Mouse (Mus musculus): ENCODE data around the gene Rpa1.

Gene Rpa1

GRCm38 (mm10) chr11:75263964-75264312, 84.2 kb downstream of the Rpa1 start:
- DNase-seq (ENCODE audit: inconsistent age in 2 of 2, low spot score in 1 of 2), result no peak

DNA sequence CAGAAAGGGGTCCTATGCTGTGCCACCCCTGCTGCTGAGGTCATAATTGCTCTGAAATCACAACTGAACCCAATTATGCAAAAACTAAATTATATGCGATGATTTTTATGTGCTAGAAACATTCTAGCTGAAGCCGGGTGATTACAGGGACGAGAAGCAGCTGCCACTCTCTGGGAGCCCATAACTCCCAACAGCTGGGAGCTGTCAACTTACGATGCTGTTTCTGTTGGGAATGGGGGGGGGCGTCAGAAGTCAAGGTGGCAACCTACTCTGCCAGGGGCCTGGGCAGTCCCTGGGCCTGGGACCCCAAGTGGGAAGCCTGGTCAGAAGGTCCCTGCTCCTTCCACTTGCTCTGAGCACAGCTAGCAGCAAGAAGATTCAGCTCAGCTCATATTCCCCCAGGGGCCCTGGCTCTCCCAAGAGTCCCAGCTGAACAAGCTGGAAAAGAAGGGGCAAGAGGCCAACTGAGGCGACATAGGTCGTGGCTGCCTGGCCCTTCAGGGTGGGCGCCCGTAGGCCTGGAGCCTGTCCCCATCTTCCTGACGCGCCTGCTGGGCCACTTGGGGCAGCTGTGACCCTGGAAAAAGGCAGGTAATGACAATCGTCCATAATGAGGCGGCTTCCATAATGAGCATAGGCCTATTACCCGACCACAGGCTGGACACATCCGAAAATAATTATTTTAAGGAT, 84.7 kb downstream of the Rpa1 start:
- no peak for DNase-seq (ENCODE audit: inconsistent age in 2 of 2, low spot score in 1 of 2)

DNA sequence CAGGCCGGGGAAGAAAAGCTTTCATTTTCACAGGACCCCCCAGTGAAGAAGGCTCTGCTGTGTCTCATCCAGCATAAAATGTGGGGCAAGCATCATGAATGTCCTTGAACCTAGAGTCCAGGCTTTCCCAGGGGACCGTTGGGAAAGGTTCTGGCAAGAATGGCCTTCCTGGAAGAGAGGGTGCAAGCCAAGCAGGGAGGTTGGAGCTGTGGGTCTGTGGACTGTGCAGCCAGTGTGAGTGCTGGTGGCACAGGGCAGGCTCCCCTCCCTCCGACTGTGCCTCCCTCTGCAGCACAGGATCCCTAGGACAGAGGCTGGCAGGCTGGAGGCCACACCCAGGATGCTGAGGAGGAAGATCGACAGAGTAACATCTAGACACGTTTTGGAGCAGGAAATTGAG, 85.3 kb downstream of the Rpa1 start:
- peak in 1 of 2 experiments; percentile 80 for DNase-seq (ENCODE audit: inconsistent age in 2 of 2, low spot score in 1 of 2)

GRCm38 (mm10) chr11:75262181-75262580, 85.9 kb downstream of the Rpa1 start:
- peak; percentile 67 to 76 for DNase-seq (ENCODE audit: inconsistent age in 2 of 2, low spot score in 1 of 2)

DNA sequence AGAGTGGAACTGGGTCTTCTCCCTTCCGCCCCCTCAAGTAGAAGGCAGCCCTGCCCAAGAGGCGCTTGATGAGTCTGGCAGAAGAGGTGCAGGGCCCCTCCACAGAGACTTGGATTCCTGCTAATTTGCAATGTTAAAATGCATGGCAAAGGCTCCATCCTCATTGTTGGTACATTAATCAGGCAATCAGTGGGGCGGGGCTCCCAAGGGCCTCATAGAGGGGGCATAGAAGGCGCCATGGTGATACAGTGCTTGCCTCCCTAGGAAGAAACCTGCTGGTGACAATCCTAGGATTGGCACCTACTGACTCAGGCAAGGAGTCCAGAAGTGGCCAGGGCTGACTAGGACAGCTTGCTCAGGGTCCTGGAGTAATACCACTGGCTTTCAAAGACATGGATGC, 86.4 kb downstream of the Rpa1 start:
- DNase-seq (ENCODE audit: inconsistent age in 2 of 2, low spot score in 1 of 2), result peak in 1 of 2 experiments; percentile 58

- DNase-seq (ENCODE audit: inconsistent age in 2 of 2, low spot score in 1 of 2), result peak; percentile 69 to 81
These were observed 87.1 kb downstream of the Rpa1 start for GRCm38 (mm10) chr11:75261016-75261415.

GRCm38 (mm10) chr11:75259996-75260561, 88.0 kb downstream of the Rpa1 start:
- peak; percentile 63 to 84 for DNase-seq (ENCODE audit: inconsistent age in 2 of 2, low spot score in 1 of 2)

GRCm38 (mm10) chr11:75259416-75259815, 88.7 kb downstream of the Rpa1 start:
- peak; percentile 77 to 84 for DNase-seq (ENCODE audit: inconsistent age in 2 of 2, low spot score in 1 of 2)

GRCm38 (mm10) chr11:75257056-75257648, 91.0 kb downstream of the Rpa1 start:
- no peak for DNase-seq (ENCODE audit: inconsistent age in 2 of 2, low spot score in 1 of 2)

GRCm38 (mm10) chr11:75255330-75255729, 92.8 kb downstream of the Rpa1 start:
- DNase-seq (ENCODE audit: inconsistent age in 2 of 2, low spot score in 1 of 2), result peak in 1 of 2 experiments; percentile 68

DNA sequence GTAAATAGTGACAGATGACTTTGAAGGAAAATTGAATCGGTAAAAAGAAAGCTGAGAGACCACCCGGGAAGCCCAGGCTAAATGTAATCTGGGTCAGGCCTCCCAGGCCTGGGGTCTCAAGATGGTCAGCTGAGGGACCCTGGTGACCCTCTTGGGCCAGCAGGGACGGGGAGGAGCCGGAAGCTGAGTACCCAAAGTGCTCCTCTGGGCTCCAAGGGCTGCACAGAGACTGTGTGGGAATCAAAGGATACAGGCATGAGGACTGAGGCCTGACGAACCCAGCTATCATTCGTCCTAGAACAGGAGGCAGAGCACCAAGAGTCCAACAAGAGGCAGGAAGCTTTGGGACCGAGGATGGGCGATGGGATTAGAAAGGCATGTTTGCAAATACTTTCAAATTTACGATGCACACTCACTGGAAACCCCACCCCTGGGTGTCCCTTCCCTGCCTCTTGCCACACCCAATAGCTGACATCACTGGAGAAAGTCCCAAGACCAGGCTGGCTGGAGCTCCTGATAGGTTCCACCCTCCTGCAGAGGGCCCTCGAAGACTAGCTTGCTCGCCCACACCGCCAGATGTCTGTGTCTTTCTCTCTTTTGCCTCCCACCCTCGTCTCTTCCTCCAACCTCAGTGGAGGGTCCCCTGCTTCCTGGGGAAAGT, 93.7 kb downstream of the Rpa1 start:
- DNase-seq (ENCODE audit: inconsistent age in 2 of 2, low spot score in 1 of 2), result peak; percentile 85 to 89

DNA sequence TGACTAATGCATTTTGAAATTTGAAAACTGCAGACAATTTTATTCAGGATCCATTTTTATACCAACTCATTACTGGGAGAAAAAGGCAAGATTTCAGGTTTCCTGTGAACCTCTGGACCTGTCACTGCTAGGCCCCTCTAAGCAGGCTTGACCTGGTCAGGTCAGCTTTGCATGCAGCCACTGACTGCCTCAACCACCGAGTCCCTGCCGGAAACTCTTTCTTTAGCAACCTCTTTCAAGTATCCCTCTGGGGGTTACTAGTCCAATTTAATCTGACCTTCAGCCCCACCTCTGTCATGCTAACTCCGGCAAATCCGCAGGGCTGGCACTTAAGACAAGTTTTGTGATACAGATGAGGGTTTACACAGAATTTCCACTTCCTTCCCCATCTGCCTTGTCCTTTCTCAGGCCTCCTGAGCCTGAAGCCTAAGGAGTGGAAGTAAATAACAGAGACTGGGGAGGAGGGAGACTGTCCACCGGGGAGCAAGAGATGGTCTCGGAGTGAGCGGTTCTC, 96.5 kb downstream of the Rpa1 start:
- peak in 1 of 2 experiments; percentile 67 for DNase-seq (ENCODE audit: inconsistent age in 2 of 2, low spot score in 1 of 2)

GRCm38 (mm10) chr11:75251006-75251512, 97.1 kb downstream of the Rpa1 start:
- DNase-seq (ENCODE audit: inconsistent age in 2 of 2, low spot score in 1 of 2), result peak; percentile 86 to 89

DNA sequence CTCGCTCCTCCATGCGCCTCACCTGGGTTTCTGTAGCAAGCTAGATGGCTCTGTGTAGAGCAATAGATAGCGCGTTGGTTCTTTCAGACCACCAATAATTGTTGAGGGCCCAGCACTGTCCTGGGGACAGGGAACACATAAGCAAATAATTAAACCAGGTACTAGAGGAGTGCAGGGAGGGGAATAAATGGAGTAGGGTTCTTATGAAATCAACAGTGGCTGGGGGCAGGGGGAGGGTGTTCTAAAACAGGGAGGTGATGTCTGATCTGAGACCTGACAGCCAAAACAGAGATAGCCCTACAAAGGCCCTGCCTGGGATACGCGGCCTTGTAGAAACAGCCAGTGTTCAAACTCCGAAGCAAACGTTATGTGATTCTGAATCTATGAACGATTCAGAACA, 98.5 kb downstream of the Rpa1 start:
- no peak for DNase-seq (ENCODE audit: inconsistent age in 2 of 2, low spot score in 1 of 2)

Data from adrenal gland, adult (tissue).